Mouse (Mus musculus) CH12F3 (cell line): ENCODE results near the gene Foxc2.

ENCODE experiments used
- in situ Hi-C: fragments of 300-500 bp; cut with MboI; formaldehyde crosslinking; loops from 2 replicates; pipeline ENCODE4 v1.14.3; 2020; ENCODE audit warnings: low sequenced_read_pairs

Gene Foxc2

DNA sequence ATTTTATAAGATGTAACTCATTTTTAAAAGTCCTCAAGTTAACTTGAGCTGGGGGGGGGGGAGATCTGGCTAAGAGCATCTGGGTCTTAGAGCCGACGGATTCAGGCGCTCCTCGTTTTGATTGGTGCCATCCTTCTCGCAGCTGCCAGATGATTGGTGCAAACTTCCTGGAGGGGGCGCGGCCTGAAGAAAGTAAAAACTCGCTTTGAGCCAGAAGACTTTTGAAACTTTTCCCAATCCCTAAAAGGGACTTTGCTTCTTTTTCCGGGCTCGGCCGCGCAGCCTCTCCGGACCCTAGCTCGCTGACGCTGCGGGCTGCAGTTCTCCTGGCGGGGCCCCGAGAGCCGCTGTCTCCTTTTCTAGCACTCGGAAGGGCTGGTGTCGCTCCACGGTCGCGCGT lies at the start of gene Foxc2:
TSS of gene Foxc2 (plus strand) at position 224 of the 400 bp plus-strand sequence.
- in situ Hi-C loops, result loop anchor here (25.0 kb wide), 1 partner anchor 271 kb away; no protein-coding TSS in a partner anchor

DNA sequence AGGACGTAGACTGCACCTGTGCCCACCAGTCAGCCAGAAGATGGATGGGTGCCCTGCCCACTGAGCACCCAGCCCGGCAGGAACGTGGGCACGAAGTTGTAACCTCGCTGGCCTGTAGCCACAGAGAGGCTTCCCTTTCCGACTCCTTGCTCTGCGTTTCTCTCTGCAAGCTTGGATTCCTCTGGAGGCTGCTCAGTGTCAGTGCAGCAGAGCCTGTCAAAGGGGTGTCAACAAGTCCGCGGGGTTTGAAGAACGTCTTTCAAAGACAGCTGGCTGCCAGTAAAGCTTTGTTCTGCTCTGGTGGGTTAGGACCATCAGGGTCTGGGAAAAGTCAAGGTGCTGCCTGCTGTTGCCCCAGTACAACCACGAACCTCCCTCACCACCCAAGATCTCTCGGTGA lies 44.5 kb upstream of the Foxc2 start:
- in situ Hi-C loops, result no loop called here

DNA sequence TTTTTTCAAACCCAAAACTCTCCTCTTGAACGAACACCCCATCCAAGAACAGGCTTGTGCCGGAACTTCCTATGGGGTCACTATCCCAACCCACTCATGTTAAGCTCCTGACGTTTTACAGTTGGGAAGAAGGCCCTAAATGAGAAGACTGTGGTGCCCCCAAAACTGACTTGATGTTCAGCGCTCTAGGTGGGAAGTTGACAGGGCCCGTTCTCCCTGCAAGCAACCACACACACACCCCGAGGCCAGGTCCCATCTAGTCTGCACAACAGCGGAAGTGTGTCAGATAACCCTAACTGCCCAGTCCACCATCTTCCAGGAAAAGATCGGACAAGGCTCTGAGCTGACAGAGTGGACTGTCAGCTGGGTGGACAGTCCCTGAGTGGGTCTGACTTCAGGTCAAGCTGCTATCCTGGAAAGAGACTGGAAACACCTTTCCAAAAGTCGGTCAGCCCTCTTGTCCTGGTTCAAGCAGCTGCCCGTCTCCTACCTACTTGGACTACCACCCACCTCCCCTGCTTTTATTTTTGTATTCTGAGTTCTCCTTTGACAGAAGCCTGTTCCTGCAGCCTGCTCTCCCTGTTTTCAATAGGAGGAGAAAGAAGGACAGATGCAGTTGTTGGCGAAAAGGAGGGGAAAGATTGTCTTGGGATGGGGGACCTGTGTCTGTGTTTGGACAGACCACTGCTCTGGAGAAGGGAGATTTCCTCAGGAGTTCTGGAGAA lies 43.4 kb upstream of the Foxc2 start:
- in situ Hi-C loops, result no loop called here

DNA sequence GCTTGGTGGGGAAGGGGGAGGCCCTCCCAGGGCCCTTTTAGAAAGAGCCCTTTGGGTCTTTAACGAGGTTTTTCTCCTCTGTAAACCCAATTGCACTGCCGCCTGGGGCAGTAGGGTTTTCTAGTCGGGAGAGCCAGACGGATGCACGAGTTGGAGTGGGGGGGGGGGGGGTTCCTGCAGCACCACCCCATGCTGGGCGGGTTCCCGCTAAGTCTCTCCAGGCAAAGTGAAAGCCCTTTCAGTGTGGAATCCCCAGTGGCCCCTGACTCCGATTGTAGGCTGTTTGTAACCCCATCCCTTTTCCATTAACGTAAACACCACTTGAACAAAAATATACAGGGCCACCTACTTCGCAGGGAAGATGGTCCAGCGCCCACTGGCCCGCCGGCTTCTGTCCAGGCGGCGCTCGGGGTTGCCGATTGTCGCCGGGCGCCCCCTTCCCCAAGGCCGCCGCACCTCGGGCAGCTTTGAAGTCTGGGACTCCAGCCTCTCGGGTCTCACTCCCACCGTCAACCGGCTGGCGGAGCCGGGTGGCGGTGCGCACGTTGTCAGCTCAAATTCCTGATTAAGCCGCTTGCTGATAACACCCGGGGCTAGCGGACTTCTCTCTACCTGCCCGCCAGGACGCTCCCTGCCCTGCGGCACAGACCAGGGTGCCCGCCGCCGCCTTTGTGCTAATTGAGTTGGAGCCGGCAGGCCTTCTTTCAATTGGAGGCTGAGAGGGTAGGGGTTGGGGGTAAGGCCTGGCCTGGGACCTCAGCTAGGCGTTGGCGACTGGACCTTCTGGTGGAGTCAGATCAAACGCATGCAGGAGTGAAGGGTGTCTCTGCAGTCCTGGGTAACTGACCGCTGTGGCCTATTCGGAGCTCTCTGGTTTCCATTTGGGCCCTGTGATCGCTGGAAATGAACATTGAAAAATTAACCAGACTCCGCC lies 42.5 kb upstream of the Foxc2 start:
- in situ Hi-C loops, result no loop called here

DNA sequence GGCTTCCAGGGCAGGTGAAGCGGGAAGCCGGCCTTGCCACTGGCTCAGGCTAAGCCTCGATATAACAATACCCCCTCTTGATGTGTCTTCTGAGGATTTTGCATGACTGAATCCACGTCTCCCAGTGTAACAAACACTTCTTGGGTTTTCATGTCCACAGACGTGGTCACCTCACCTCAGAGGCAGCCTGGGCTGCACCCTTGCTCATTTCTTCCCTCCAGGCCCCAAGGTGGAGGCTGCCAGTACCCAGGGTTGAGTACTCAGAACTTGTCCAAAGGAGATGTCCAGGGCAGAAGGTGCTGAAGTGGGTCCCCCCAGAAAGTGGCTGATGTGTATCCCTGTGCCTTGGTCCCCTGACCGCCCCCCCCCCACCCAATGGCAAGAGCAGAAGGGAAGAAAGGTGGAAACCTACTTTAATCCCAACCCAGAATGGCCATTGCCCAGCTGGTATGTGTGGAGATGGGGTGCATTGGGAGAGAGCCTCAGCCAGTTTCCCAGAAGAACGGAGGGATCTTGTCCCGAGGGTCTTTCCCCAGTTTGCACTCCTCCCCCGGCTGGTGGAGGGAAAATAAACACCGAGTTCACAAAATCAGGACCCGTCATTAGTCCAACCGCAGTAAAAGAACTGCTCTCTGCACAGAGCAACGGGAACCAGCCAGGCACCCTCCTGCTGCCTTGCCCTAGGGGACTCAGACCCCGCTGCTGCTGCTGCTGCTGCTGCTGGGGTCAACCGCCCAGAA lies 41.7 kb upstream of the Foxc2 start:
- in situ Hi-C loops, result no loop called here

DNA sequence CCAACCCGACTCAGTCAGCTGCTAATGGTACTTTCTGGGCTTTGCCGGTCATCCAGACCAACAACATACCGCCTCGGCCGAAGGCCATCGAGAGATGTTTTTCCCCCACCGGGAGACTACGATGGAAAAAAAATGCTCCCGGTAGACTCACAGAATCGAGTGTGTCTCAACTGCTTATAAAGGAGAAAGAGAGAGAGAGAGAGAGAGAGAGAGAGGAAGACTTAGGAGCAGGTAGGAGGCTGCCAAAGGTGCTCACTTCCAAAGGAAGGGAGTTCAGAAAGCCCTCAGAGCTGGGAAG lies 41.2 kb upstream of the Foxc2 start:
- in situ Hi-C loops, result no loop called here

DNA sequence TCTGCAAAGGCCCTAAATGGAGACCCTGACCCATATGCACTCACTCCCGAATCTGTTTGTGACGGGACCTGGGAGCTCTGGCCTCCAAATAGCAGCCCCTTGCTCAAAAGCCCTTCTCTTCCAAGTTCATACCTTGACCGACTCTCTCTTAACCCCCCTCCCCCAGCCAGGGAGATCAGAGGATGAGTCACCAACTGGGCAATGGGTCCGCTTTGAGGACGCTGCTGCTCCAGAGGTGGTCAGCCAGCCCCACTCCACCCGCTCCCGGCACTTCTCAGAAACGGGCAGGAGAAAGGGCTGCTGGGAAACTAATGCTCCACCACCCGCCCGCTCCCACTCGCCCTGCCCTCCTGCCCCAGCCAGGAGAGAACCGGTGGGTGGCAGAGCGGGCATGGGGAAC lies 40.0 kb upstream of the Foxc2 start:
- in situ Hi-C loops, result no loop called here

DNA sequence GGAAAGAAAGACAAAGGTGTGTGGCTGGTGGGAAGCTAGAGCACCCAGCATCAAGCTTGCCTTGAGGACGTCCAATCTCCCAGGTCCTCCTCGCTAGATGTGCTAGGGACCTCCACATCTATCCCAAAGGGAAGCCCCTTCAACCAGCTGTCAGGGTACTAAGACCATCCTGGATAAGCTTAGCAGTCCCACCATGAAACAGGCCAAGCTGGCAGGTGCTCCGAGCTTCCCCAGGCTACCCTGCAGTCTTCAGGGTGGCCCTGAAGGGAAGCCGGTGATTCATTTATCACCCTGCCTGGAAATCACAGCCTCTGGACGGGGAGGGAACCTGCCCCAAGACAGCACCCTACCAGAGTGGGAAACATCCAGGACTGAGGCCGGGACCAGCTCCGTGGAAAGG lies 39.4 kb upstream of the Foxc2 start:
- in situ Hi-C loops, result no loop called here

DNA sequence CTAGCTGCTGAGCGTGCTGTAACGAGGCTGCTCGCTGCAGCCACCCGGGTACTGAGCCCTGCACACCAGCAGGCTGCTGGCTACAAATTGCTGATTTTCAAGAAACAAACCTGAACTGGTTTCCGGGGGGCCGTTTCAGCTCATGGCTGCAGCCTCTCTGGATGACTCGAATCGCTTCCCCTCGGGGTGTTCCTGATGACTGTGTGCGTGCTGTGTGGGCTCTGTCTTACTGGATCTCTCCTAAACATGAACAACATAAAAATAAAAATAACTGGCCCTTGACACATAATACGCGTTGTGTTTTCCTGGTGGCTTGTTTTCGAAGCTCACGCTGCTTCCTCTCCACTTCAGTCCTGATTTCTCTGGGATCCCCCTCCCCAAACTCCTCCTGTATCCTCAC lies 37.2 kb upstream of the Foxc2 start:
- in situ Hi-C loops, result no loop called here

DNA sequence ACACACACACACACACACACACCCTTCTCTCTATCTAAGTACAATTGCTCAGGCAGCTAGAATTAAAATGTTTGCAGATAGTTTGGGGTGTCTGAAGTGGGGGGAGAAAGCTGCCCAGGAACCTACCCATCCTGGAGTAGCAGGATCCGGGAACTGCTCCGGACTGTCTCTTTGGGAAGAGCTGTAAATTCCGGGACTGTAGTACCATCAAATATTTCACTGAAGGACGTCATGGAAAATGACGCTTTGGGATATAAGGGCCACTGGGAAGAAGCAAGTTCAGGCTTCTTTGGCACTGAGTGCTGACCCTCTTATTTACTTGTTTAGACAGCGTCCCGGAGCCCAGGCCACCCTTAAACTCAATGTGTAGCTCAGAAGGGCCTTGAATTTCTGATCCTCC lies 36.8 kb upstream of the Foxc2 start:
- in situ Hi-C loops, result no loop called here

DNA sequence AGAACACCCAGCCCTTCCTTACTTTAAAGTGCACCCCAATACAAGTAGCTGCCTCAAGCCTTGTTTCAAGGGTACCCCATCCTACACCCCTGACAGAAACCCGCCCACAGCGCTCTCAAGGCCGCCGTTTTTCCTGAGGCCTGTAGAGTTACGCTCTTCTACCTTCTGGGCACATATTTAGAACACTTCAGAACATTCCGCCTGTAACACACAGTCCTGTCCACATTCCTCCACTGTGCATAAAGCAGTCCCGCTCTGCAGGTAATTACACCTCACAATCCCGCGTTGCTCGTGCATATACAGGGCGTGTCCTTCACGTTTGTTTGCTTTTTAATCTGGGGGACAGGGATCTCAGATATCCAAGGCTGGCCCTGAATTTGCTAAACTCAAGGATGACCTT lies 36.0 kb upstream of the Foxc2 start:
- in situ Hi-C loops, result loop anchor here (10.0 kb wide), 1 partner anchor 405 kb away; no protein-coding TSS in a partner anchor

DNA sequence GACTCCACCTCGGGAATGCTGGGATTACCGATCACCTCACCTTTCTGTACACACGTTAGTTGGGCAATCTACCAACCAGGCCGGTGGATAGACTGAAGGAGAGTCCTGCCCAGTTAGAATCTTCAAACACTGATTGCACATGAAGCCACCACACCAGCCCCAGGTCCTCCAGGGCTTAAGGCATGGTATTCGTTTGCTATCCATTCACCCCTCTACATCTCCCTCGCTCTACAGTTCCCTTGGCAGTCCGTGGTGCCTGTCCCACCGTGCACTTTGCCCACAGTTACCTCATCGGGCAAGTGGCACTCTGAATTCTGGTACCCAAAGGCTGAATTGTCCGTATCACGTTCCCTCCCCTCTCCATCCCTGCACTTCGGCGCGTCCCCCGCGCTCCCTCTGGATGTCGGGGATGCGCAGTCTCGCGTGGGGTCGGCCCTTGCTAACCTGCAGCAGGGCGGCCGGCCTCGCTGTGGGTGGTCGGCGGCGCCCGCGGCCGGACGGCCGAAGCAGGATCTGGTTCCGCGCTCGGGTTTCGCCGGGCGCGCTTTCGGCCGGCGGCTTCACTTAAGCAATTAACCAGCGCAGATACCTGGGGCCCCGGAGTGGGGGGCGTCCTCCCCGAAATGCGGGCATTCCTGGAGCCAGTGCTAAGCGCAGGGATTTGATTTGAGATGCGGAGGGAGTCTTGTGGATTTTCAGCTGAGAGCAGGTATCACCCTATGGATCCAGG lies 35.4 kb upstream of the Foxc2 start:
- in situ Hi-C loops, result loop anchor here (10.0 kb wide), 1 partner anchor 406 kb away; no protein-coding TSS in a partner anchor

DNA sequence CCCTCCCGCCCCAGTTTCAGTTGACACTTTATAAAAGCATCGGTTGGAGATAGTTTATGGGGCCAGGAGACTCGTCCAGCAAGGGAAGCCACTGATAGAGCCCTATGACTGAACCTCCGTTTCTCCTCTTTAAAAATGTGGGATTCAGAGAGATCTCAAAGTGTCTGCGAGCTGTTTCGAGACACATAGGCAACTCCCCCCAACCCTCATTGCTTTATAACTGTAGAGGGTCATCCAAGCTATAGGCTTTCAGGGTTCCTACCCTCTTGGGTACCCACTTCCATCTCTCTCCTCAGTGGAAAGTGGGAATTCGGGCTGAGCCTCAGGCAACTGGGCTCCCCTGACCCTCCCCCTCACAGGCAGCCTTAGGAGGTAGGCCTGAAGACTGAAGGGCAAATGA lies 34.6 kb upstream of the Foxc2 start:
- in situ Hi-C loops, result loop anchor here (10.0 kb wide), 1 partner anchor 407 kb away; no protein-coding TSS in a partner anchor

DNA sequence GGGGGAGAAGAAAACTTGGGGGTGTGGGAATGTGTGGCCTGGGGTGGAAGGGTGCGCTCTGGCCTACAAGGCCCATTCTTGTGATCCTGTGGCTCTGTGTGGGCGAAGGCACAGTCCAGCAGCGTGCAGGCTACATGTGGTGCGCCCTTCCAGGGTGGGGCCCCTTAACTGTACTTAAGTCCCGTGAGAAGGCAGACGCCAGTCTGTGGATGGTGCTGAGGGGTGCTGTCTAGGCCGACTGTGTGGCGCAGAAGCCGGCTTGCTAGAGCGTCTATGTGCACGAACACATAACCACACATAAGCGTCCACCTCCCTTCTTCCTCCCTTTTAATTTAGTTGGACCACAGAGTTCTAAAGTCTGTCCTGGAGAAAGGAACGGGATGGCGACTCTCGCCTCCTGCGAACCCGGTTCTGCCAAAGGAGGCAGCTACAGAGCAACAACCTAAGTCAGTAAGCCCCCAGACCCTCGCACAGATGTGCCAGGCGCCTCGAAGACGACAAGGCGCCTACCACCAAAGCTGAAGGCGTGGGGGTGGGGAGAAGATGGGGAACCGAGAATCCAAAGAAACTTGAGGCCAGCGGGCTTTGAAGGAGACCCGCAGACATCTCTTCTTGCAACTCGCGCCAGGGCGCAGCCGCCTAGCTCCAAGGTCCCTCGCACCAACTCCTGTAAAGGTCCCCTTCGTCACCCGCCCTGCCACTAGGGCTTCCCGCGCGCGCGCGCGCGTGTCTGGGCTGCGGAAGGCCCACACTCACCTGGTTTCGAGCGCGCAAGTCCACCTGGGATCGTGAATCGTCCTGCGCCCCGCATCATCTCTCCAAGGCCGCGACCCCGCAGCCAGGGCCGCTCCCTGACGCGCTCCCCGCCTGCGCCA lies 33.5 kb upstream of the Foxc2 start:
- in situ Hi-C loops, result loop anchor here (10.0 kb wide), 1 partner anchor 408 kb away; no protein-coding TSS in a partner anchor

DNA sequence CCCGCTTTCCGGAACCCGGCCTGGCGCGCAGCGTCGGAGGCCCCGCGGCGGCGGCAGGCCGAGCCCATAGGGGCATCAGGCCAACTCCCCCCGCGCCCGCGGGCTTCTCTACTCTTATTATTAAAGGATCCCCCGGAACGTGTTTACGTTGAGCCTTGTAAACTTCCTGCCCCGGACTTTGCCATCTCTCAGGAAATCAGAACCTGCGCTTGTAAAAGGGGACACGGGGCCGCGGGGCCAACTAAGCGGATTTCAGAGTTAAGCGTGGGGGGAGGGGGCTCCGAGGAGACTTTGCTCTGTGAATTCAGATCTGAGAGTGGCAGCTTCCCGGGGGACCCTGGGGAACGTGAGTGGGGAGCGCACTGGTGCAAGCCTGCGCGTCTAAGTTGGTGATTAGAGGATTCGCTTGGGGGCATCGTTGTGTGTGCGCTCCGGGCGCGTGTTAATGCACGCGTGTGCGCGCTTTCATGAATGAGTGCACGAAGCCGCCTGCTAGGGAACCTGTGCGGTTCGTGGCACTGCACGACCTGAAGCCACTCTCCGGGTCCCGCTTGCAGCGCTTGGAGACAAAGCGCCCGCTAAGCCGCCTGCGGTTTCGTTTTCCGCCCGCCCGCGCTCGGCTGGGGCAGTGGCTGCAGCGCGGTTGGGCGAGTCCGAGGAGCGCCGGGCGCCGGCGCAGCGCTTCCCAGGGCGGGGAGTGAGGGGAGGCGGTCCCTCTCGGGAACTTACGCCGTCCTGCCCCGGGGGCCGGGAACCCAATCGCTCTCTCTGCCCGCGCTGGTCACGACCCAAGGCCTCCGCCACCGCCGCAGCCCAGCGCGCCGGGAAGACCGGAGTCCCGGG lies 32.7 kb upstream of the Foxc2 start:
- in situ Hi-C loops, result loop anchor here (10.0 kb wide), 1 partner anchor 409 kb away; no protein-coding TSS in a partner anchor

DNA sequence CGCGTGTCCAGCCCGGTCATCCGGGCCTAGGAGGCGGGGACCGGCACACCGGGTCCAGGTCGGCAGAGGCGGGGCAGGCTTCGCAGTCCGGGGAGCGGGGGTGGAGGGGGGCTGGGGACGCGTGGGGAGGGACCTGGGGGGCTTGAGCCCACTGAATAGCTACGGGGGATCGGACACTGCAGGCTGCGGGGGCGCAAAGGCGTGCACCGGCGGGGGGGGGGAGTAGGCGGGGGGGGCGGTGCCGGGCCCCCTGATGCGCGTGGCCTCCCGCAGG lies 32.1 kb upstream of the Foxc2 start:
- in situ Hi-C loops, result loop anchor here (10.0 kb wide), 1 partner anchor 409 kb away; no protein-coding TSS in a partner anchor

DNA sequence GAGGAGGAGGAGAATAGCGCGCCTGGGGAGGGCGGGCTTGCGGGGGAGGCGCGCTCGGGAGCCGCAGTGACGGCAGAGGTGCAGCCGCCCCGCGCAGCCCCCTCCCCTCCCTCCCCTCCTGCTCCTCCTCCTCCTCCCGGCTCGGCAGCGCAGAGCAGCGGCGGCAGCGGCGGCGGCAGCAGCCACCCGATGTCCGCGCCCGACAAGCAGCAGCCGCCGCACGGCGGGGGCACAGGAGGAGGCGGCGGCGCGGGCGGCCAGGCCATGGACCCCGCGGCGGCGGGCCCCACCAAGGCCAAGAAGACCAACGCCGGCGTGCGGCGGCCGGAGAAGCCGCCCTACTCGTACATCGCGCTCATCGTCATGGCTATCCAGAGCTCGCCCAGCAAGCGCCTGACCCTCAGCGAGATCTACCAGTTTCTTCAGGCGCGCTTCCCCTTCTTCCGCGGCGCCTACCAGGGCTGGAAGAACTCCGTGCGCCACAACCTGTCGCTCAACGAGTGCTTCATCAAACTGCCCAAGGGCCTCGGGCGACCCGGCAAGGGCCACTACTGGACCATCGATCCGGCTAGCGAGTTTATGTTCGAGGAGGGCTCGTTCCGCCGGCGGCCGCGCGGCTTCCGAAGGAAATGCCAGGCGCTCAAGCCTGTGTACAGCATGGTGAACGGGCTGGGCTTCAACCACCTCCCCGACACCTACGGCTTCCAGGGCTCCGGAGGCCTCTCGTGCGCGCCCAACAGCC lies 31.6 kb upstream of the Foxc2 start, which contains the start of gene Foxf1:
TSS of gene Foxf1 (plus strand) at position 177 of the 742 bp plus-strand sequence.
- in situ Hi-C loops, result loop anchor here (10.0 kb wide), 1 partner anchor 410 kb away; no protein-coding TSS in a partner anchor

DNA sequence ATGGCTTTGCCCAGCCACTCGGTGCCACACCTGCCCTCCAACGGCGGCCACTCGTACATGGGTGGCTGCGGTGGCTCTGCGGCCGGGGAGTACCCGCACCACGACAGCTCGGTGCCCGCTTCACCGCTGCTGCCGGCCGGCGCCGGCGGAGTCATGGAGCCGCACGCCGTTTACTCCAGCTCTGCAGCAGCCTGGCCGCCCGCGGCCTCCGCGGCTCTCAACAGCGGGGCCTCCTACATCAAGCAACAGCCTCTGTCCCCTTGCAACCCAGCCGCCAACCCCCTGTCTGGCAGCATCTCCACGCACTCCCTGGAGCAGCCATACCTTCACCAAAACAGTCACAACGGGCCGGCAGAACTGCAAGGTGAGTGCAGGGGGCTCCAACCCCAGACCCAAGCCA lies 31.0 kb upstream of the Foxc2 start:
- in situ Hi-C loops, result loop anchor here (10.0 kb wide), 1 partner anchor 410 kb away; no protein-coding TSS in a partner anchor
